Mouse (Mus musculus): Measurements from ENCODE around the gene Tex264.
A peak's percentile ranks its signal among the peaks of the same experiment; 100 is the strongest.

The Tex264 gene

GRCm38 (mm10) chr9:106685249-106686101 lies at the start of gene Tex264:
TSS of gene Tex264 (minus strand) at chr9:106685927.
- peak; percentile 64 to 72 for DNase-seq (ENCODE audit: low spot score in 2 of 2)

GRCm38 (mm10) chr9:106733690-106734089 lies 48.0 kb upstream of the Tex264 start:
- DNase-seq (ENCODE audit: low spot score in 2 of 2): no peak

GRCm38 (mm10) chr9:106729416-106729815 lies 43.7 kb upstream of the Tex264 start:
- DNase-seq (ENCODE audit: low spot score in 2 of 2): no peak

GRCm38 (mm10) chr9:106726891-106727290 lies 41.2 kb upstream of the Tex264 start:
- DNase-seq (ENCODE audit: low spot score in 2 of 2): no peak

- no peak for DNase-seq (ENCODE audit: low spot score in 2 of 2)
Observed at GRCm38 (mm10) chr9:106725435-106725834, 39.7 kb upstream of the Tex264 start.

GRCm38 (mm10) chr9:106724864-106725263 lies 39.1 kb upstream of the Tex264 start:
- DNase-seq (ENCODE audit: low spot score in 2 of 2): no peak

- no peak for DNase-seq (ENCODE audit: low spot score in 2 of 2)
Observed at GRCm38 (mm10) chr9:106716729-106717128, 31.0 kb upstream of the Tex264 start.

- no peak for DNase-seq (ENCODE audit: low spot score in 2 of 2)
Observed at GRCm38 (mm10) chr9:106716232-106716631, 30.5 kb upstream of the Tex264 start.

- DNase-seq (ENCODE audit: low spot score in 2 of 2): no peak
Observed at GRCm38 (mm10) chr9:106712470-106712869, 26.7 kb upstream of the Tex264 start.

GRCm38 (mm10) chr9:106692973-106693481 lies 7.3 kb upstream of the Tex264 start:
- DNase-seq (ENCODE audit: low spot score in 2 of 2): no peak

- no peak for DNase-seq (ENCODE audit: low spot score in 2 of 2)
Observed at GRCm38 (mm10) chr9:106688834-106689233, 3.1 kb upstream of the Tex264 start.

GRCm38 (mm10) chr9:106686983-106687650 lies 1.4 kb upstream of the Tex264 start:
- DNase-seq (ENCODE audit: low spot score in 2 of 2): peak; percentile 62 to 63

- peak in 1 of 2 experiments; percentile 8 for DNase-seq (ENCODE audit: low spot score in 2 of 2)
Observed at GRCm38 (mm10) chr9:106684918-106685248, 844 bp downstream of the Tex264 start.

- DNase-seq (ENCODE audit: low spot score in 2 of 2): no peak
Observed at GRCm38 (mm10) chr9:106684093-106684872, 1.4 kb downstream of the Tex264 start.

- no peak for DNase-seq (ENCODE audit: low spot score in 2 of 2)
Observed at GRCm38 (mm10) chr9:106681026-106681425, 4.7 kb downstream of the Tex264 start.

GRCm38 (mm10) chr9:106678242-106678641 lies 7.5 kb downstream of the Tex264 start:
- no peak for DNase-seq (ENCODE audit: low spot score in 2 of 2)

- no peak for DNase-seq (ENCODE audit: low spot score in 2 of 2)
Observed at GRCm38 (mm10) chr9:106677702-106678101, 8.0 kb downstream of the Tex264 start.

- DNase-seq (ENCODE audit: low spot score in 2 of 2): no peak
Observed at GRCm38 (mm10) chr9:106676571-106676970, 9.2 kb downstream of the Tex264 start.

GRCm38 (mm10) chr9:106675965-106676364 lies 9.8 kb downstream of the Tex264 start:
- DNase-seq (ENCODE audit: low spot score in 2 of 2): no peak

- peak; percentile 85 to 89 for DNase-seq (ENCODE audit: low spot score in 2 of 2)
Observed at GRCm38 (mm10) chr9:106675480-106675879, 10.2 kb downstream of the Tex264 start.

GRCm38 (mm10) chr9:106673860-106674259 lies 11.9 kb downstream of the Tex264 start:
- DNase-seq (ENCODE audit: low spot score in 2 of 2): no peak

GRCm38 (mm10) chr9:106664856-106665255 lies 20.9 kb downstream of the Tex264 start:
- DNase-seq (ENCODE audit: low spot score in 2 of 2): no peak
